Mouse (Mus musculus) CH12.LX (cell line): ENCODE data around the gene Stag1. TPM values are rescaled to one million over a fixed set of nuclear protein-coding genes. Genes with fewer than 3 reads are reported as not detected.

Experiments used
- DNase-seq: peaks from one replicate; pipeline ENCODE4 v3.0.0-alpha.2; 2013; ENCODE audit errors: extremely low read depth
- H3K27ac ChIP-seq: 2 replicates; pipeline ENCODE4 v1.5.1; 2012; ENCODE audit warnings: low read depth, mild to moderate bottlenecking, control low read depth, moderate library complexity; ENCODE audit not compliant: insufficient read depth
- H3K27me3 ChIP-seq: replicated peaks from 2 replicates; pipeline ENCODE3; 2012; ENCODE audit warnings: inconsistent platforms
- H3K36me3 ChIP-seq, 2 experiments: replicated peaks in 1 of 2; 2 replicates each; pipeline versions ENCODE3 to v1.6.1; 2012; ENCODE audit warnings: inconsistent platforms in 1 of 2, low read length in 1 of 2, mild to moderate bottlenecking in 1 of 2, mixed read lengths in 1 of 2, moderate library complexity in 1 of 2; ENCODE audit not compliant: control insufficient read depth in 1 of 2, insufficient read depth in 1 of 2
- H3K4me1 ChIP-seq, 2 experiments: 2 replicates each; pipeline ENCODE4 v1.6.1; 2012; ENCODE audit warnings: inconsistent platforms in 1 of 2, moderate library complexity in 1 of 2; ENCODE audit not compliant: insufficient read depth in 2 of 2, control insufficient read depth in 1 of 2
- H3K4me2 ChIP-seq: 2 replicates; pipeline ENCODE4 v1.6.1; 2012; ENCODE audit warnings: low read depth, mild to moderate bottlenecking, control low read depth; ENCODE audit not compliant: poor library complexity, insufficient read depth, severe bottlenecking
- H3K4me3 ChIP-seq, 3 experiments: fragments of 150-350 bp in 1 of 3; sonication (generic) in 1 of 3; replicated peaks in 1 of 3; 2 replicates each; pipeline versions ENCODE3 to v1.5.1; 2011 to 2012; ENCODE audit warnings: low read depth in 2 of 3, low read length in 2 of 3, mild to moderate bottlenecking in 2 of 3, moderate library complexity in 2 of 3, control low read depth in 1 of 3, improper control_type of control experiment in 1 of 3, inconsistent platforms in 1 of 3, mixed read lengths in 1 of 3; ENCODE audit not compliant: poor library complexity in 1 of 3
- H3K79me2 ChIP-seq: replicated peaks from 2 replicates; pipeline ENCODE4 v1.6.1; 2012; ENCODE audit warnings: mild to moderate bottlenecking, moderate library complexity; ENCODE audit not compliant: control insufficient read depth, poor library complexity, insufficient read depth, severe bottlenecking; ENCODE audit errors: extremely low read depth
- H3K9ac ChIP-seq: 2 replicates; pipeline ENCODE4 v1.6.1; 2012; ENCODE audit warnings: low read depth, mild to moderate bottlenecking, control low read depth, moderate library complexity; ENCODE audit not compliant: insufficient read depth
- H3K9me3 ChIP-seq: replicated peaks from 2 replicates; pipeline ENCODE3; 2012; ENCODE audit warnings: low read length, inconsistent platforms, mixed read lengths
- BHLHE40 ChIP-seq: IDR thresholded peaks from 2 replicates; pipeline ENCODE4 v1.6.1; 2011; ENCODE audit warnings: mild to moderate bottlenecking, low read depth, low read length, improper control_type of control experiment
- CHD1 ChIP-seq: IDR thresholded peaks from 2 replicates; pipeline ENCODE4 v1.6.1; 2012; ENCODE audit warnings: low read depth, low read length, improper control_type of control experiment, inconsistent platforms
- CHD2 ChIP-seq: IDR thresholded peaks from 2 replicates; pipeline ENCODE4 v1.6.1; 2011; ENCODE audit warnings: low read length, improper control_type of control experiment
- CTCF ChIP-seq, 2 experiments: IDR thresholded peaks in 1 of 2; conservative IDR thresholded peaks in 1 of 2; 2 replicates each; pipeline ENCODE4 v1.5.1; 2011 to 2012; ENCODE audit warnings: low read depth in 2 of 2, low read length in 2 of 2, improper control_type of control experiment in 1 of 2, inconsistent platforms in 1 of 2, mild to moderate bottlenecking in 1 of 2, moderate library complexity in 1 of 2
- EP300 ChIP-seq: IDR thresholded peaks from 2 replicates; pipeline ENCODE4 v1.6.1; 2011; ENCODE audit warnings: low read length, improper control_type of control experiment
- ETS1 ChIP-seq: conservative IDR thresholded peaks from 2 replicates; pipeline ENCODE4 v1.6.1; 2012; ENCODE audit warnings: low read depth, mild to moderate bottlenecking, inconsistent platforms, low read length, improper control_type of control experiment, moderate library complexity
- GABPA ChIP-seq: IDR thresholded peaks from 2 replicates; pipeline ENCODE4 v1.6.1; 2012; ENCODE audit warnings: low read depth, low read length, improper control_type of control experiment, inconsistent platforms; ENCODE audit not compliant: insufficient replicate concordance
- IRF4 ChIP-seq: IDR thresholded peaks from 2 replicates; pipeline ENCODE4 v1.6.1; 2014; ENCODE audit warnings: low read depth, mild to moderate bottlenecking, inconsistent platforms, low read length, improper control_type of control experiment
- JUN ChIP-seq: IDR thresholded peaks from 2 replicates; pipeline ENCODE4 v1.6.1; 2011; ENCODE audit warnings: low read depth, mild to moderate bottlenecking, low read length, improper control_type of control experiment, moderate library complexity; ENCODE audit not compliant: insufficient read depth
- JUND ChIP-seq: conservative IDR thresholded peaks from 2 replicates; pipeline ENCODE4 v1.6.1; 2011; ENCODE audit warnings: low read depth, low read length, improper control_type of control experiment
- KAT2A ChIP-seq: IDR thresholded peaks from 2 replicates; pipeline ENCODE4 v1.6.1; 2012; ENCODE audit warnings: low read length, improper control_type of control experiment, inconsistent platforms; ENCODE audit not compliant: insufficient replicate concordance
- MEF2A ChIP-seq: IDR thresholded peaks from 2 replicates; pipeline ENCODE4 v1.6.1; 2014; ENCODE audit warnings: low read depth, mild to moderate bottlenecking, inconsistent platforms, low read length, improper control_type of control experiment, borderline replicate concordance
- MXI1 ChIP-seq: IDR thresholded peaks from 2 replicates; pipeline ENCODE4 v1.6.1; 2011; ENCODE audit warnings: mild to moderate bottlenecking, low read depth, low read length, improper control_type of control experiment
- MYC ChIP-seq: IDR thresholded peaks from 2 replicates; pipeline ENCODE4 v1.6.1; 2011; ENCODE audit warnings: low read depth, mild to moderate bottlenecking, improper control_type of control experiment, low read length
- PAX5 ChIP-seq: IDR thresholded peaks from 2 replicates; pipeline ENCODE4 v1.6.1; 2012; ENCODE audit warnings: low read length, inconsistent platforms, mixed read lengths
- RCOR1 ChIP-seq: conservative IDR thresholded peaks from 2 replicates; pipeline ENCODE4 v1.6.1; 2012; ENCODE audit warnings: low read depth, mild to moderate bottlenecking, inconsistent platforms, low read length, improper control_type of control experiment
- SMC3 ChIP-seq: IDR thresholded peaks from 2 replicates; pipeline ENCODE4 v1.6.1; 2011; ENCODE audit warnings: low read depth, low read length, improper control_type of control experiment
- TBP ChIP-seq: conservative IDR thresholded peaks from 2 replicates; pipeline ENCODE4 v1.6.1; 2011; ENCODE audit warnings: low read depth, low read length, improper control_type of control experiment
- TCF12 ChIP-seq: IDR thresholded peaks from 2 replicates; pipeline ENCODE4 v1.6.1; 2014; ENCODE audit warnings: low read depth, mild to moderate bottlenecking, inconsistent platforms, low read length, improper control_type of control experiment
- USF2 ChIP-seq: conservative IDR thresholded peaks from 2 replicates; pipeline ENCODE4 v1.6.1; 2011; ENCODE audit warnings: low read depth, low read length, improper control_type of control experiment
- ZC3H11A ChIP-seq: IDR thresholded peaks from 2 replicates; pipeline ENCODE4 v1.6.1; 2012; ENCODE audit warnings: low read depth, mild to moderate bottlenecking, inconsistent platforms, low read length, improper control_type of control experiment
- ZKSCAN1 ChIP-seq: IDR thresholded peaks from 2 replicates; pipeline ENCODE4 v1.6.1; 2012; ENCODE audit warnings: low read depth, inconsistent platforms, low read length, improper control_type of control experiment, borderline replicate concordance
- ZNF384 ChIP-seq: IDR thresholded peaks from 2 replicates; pipeline ENCODE4 v1.6.1; 2012; ENCODE audit warnings: low read depth, low read length, improper control_type of control experiment, inconsistent platforms
- dilution Hi-C: fragments of 300-500 bp; cut with MboI; formaldehyde crosslinking; loops from 2 replicates; pipeline ENCODE4 v1.14.3; 2020; ENCODE audit warnings: low sequenced_read_pairs; ENCODE audit not compliant: extremely low pct_unique_long_range_greater_than_20kb, extremely low pct_ligation_motif_present
- in situ Hi-C: fragments of 300-500 bp; cut with MboI; formaldehyde crosslinking; loops from 3 replicates; pipeline ENCODE4 v1.14.3; 2019; ENCODE audit warnings: low sequenced_read_pairs, low pct_ligation_motif_present, low pct_unique_long_range_greater_than_20kb, mixed read lengths
- polyA plus RNA-seq: library from polyadenylated mRNA; unstranded; fragments of >175 nt; gene quantifications from 2 replicates; pipeline ENCODE4 v1.2.1, GENCODE M21; 2012; ENCODE audit warnings: low read depth; ENCODE audit not compliant: insufficient read length
- total RNA-seq, 2 experiments: library from RNA; depleted of rRNA; stranded (reverse); fragments of 300-350 nt in 1 of 2; fragments of >200 nt in 1 of 2; gene quantifications; 2 replicates each; pipeline ENCODE4 v1.2.3; 2012 to 2014

Stag1 gene
- total and polyA plus RNA-seq, 3 experiments: 24.5 to 45.9 (median 33.7) TPM

DNA sequence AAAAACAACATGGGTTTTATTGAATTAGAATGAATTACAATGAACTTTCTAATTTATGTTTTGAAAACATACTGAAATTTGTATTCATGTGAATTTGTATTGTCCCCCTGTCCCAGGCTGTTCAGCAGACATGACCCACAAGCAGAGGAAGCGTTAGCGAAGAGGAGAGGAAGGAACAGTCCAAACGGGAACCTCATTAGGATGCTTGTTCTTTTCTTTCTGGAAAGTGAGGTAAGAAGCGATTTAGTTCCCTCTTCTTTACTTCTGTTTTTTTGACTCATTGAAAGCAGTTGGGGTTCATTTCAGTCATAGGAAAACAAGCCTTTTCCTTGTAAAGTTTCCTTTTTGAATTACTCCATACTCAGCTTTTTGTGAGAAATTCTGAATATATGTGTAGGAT is 268.4 kb downstream of the Stag1 start:
- no peaks in the 10 kb centered on the region for H3K79me2 ChIP-seq
- no peaks in the 10 kb centered on the region for H3K4me1 ChIP-seq
- in situ Hi-C loops (no loop called here), dilution Hi-C loops (no loop called here)
- no peak overlapping the region for H3K9ac ChIP-seq
- H3K36me3 ChIP-seq: peaks cover 0 to 4% of the 10 kb centered on the region in 2 experiments
- H3K4me3 ChIP-seq: no peak overlapping the region
- no peak overlapping the region for H3K4me2 ChIP-seq
- H3K27me3 ChIP-seq: no peaks in the 10 kb centered on the region
- H3K9me3 ChIP-seq: no peaks in the 10 kb centered on the region
- no peak for DNase-seq
- TF ChIP-seq KAT2A (no peak), CHD2 (no peak), USF2 (no peak), CHD1 (no peak), BHLHE40 (no peak), ETS1 (no peak), CTCF (conservative IDR thresholded peaks at IDR 0.05 in 1 of 2, IDR thresholded peaks at IDR 0.05 in 1 of 2; ENCODE audit: low read depth in 2 of 2, low read length in 2 of 2) (no peak), TBP (no peak), GABPA (no peak), JUND (no peak), MYC (no peak)
- no peak overlapping the region for H3K27ac ChIP-seq

DNA sequence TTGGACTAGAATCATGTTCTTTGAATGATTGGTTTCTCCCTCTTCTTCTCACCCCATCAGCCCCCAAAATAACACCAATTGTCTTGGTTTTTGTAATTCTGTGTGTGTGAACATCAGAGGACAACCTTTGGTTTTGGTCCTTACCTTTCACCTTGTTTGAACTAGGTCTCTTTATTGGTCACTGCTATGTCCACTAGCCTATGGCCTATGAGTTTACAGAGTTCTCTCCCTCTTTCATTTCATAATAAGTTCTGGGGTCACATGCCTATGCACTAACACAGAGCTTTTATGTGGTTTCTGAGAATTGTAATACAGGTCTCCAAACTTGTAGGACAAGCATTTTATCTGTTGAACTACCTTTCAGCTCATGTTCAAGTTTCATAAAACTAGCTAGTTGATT is 272.0 kb downstream of the Stag1 start:
- Histone ChIP-seq H3K4me2 (no peak overlapping the region), H3K27ac (no peak overlapping the region), H3K9me3 (no peaks in the 10 kb centered on the region), H3K27me3 (no peaks in the 10 kb centered on the region), H3K4me1 (no peaks in the 10 kb centered on the region), H3K79me2 (no peaks in the 10 kb centered on the region), H3K9ac (no peak overlapping the region), H3K36me3 (peaks cover 0 to 3% of the 10 kb centered on the region in 2 experiments), H3K4me3 (no peak overlapping the region)
- in situ Hi-C loops: no loop called here
- dilution Hi-C loops: no loop called here
- TF ChIP-seq CHD1 (no peak), ZKSCAN1 (no peak), USF2 (no peak)
- no peak for DNase-seq

- H3K9ac ChIP-seq: no peak overlapping the region
- H3K79me2 ChIP-seq: no peaks in the 10 kb centered on the region
- in situ Hi-C loops: no loop called here
- no peaks in the 10 kb centered on the region for H3K27me3 ChIP-seq
- peaks cover 0 to 2% of the 10 kb centered on the region in 2 experiments for H3K36me3 ChIP-seq
- TF ChIP-seq SMC3: no peak
- no peak for TF ChIP-seq PAX5
- peak; percentile 27; the same call in 1 of the 2 replicates for TF ChIP-seq JUN
- no peak for TF ChIP-seq MXI1
- TF ChIP-seq ZC3H11A: no peak
- TF ChIP-seq EP300: peak; percentile 74
- TF ChIP-seq USF2: no peak
- peak; percentile 98 for TF ChIP-seq MEF2A
- no peak for TF ChIP-seq CTCF (conservative IDR thresholded peaks at IDR 0.05 in 1 of 2, IDR thresholded peaks at IDR 0.05 in 1 of 2; ENCODE audit: low read depth in 2 of 2, low read length in 2 of 2)
- TF ChIP-seq CHD2: no peak
- TF ChIP-seq ZNF384: peak; percentile 55
- TF ChIP-seq IRF4: peak; percentile 87
- TF ChIP-seq MYC: 0 out of 2 replicates have a peak, but pooled peaks have one; percentile 29
- TF ChIP-seq RCOR1: no peak
- no peak for TF ChIP-seq BHLHE40
- peak; percentile 82 for TF ChIP-seq TCF12
- peak; percentile 100 for TF ChIP-seq CHD1
- no peak for DNase-seq
- no peak overlapping the region for H3K4me3 ChIP-seq
- dilution Hi-C loops: no loop called here
- H3K9me3 ChIP-seq: no peaks in the 10 kb centered on the region
- H3K27ac ChIP-seq: peak overlapping the region; percentile 76
- H3K4me2 ChIP-seq: no peak overlapping the region
- peaks cover 7 to 8% of the 10 kb centered on the region in 2 experiments for H3K4me1 ChIP-seq
Observed at GRCm38 (mm10) chr9:100896111-100896510, 298.5 kb downstream of the Stag1 start.
